Mouse (Mus musculus) MEL (cell line): ENCODE results near the gene Cisd1. TPM values are rescaled to one million over a fixed set of nuclear protein-coding genes. Genes with fewer than 3 reads are reported as not detected.
A peak's percentile ranks its signal among the peaks of the same experiment; 100 is the strongest.

ENCODE experiments used
- DNase-seq: peaks from one replicate; pipeline ENCODE4 v3.0.0; 2011; ENCODE audit warnings: low read depth, low spot score
- H3K27ac ChIP-seq: 2 replicates; pipeline ENCODE4 v1.5.1; 2012; ENCODE audit warnings: low read depth, mild to moderate bottlenecking, control low read depth, low read length, moderate library complexity; ENCODE audit not compliant: control insufficient read depth
- H3K27me3 ChIP-seq, 2 experiments: fragments of 150-350 bp in 1 of 2; sonication (generic) in 1 of 2; 2 replicates each; pipeline ENCODE4 v1.6.1; 2012; ENCODE audit warnings: low read length in 2 of 2, mild to moderate bottlenecking in 2 of 2, improper control_type of control experiment in 1 of 2, moderate library complexity in 1 of 2; ENCODE audit not compliant: insufficient read depth in 2 of 2, control insufficient read depth in 1 of 2
- H3K36me3 ChIP-seq, 2 experiments: 2 replicates each; pipeline ENCODE4 v1.6.1; 2012 to 2014; ENCODE audit warnings: low read length in 2 of 2, improper control_type of control experiment in 1 of 2, inconsistent platforms in 1 of 2, mild to moderate bottlenecking in 1 of 2; ENCODE audit not compliant: insufficient read depth in 2 of 2, control insufficient read depth in 1 of 2
- H3K4me1 ChIP-seq, 2 experiments: fragments of 150-350 bp in 1 of 2; sonication (generic) in 1 of 2; 2 replicates each; pipeline ENCODE4 v1.6.1; 2012; ENCODE audit warnings: low read length in 2 of 2, improper control_type of control experiment in 1 of 2, mild to moderate bottlenecking in 1 of 2; ENCODE audit not compliant: insufficient read depth in 2 of 2, control insufficient read depth in 1 of 2
- H3K4me3 ChIP-seq, 2 experiments: fragments of 150-350 bp in 1 of 2; sonication (generic) in 1 of 2; 2 replicates each; pipeline ENCODE4 v1.5.1; 2012; ENCODE audit warnings: low read depth in 2 of 2, low read length in 2 of 2, mild to moderate bottlenecking in 2 of 2, moderate library complexity in 2 of 2, control low read depth in 1 of 2, improper control_type of control experiment in 1 of 2; ENCODE audit not compliant: control insufficient read depth in 1 of 2, insufficient read depth in 1 of 2
- H3K79me2 ChIP-seq: 2 replicates; pipeline ENCODE4 v1.6.1; 2012; ENCODE audit warnings: mild to moderate bottlenecking, low read length, moderate library complexity; ENCODE audit not compliant: control insufficient read depth, poor library complexity, insufficient read depth
- H3K9ac ChIP-seq: 2 replicates; pipeline ENCODE4 v1.6.1; 2012; ENCODE audit warnings: low read depth, mild to moderate bottlenecking, control low read depth, low read length, moderate library complexity; ENCODE audit not compliant: control insufficient read depth, poor library complexity, severe bottlenecking
- H3K9me3 ChIP-seq: fragments of 150-350 bp; sonication (generic); replicated peaks from 2 replicates; pipeline ENCODE4 v1.6.1; 2012; ENCODE audit warnings: mild to moderate bottlenecking, low read length, improper control_type of control experiment, moderate library complexity; ENCODE audit not compliant: insufficient read depth
- BHLHE40 ChIP-seq: IDR thresholded peaks from 2 replicates; pipeline ENCODE4 v1.6.1; 2012; ENCODE audit warnings: low read depth, mild to moderate bottlenecking, inconsistent platforms, low read length, improper control_type of control experiment, borderline replicate concordance
- CHD1 ChIP-seq: IDR thresholded peaks from 2 replicates; pipeline ENCODE4 v1.6.1; 2012; ENCODE audit warnings: low read depth, mild to moderate bottlenecking, inconsistent platforms, low read length, improper control_type of control experiment
- ETS1 ChIP-seq: IDR thresholded peaks from 2 replicates; pipeline ENCODE4 v1.6.1; 2012; ENCODE audit warnings: low read depth, mild to moderate bottlenecking, inconsistent platforms, low read length, improper control_type of control experiment, moderate library complexity
- GABPA ChIP-seq: IDR thresholded peaks from 2 replicates; pipeline ENCODE4 v1.6.1; 2012; ENCODE audit warnings: low read depth, mild to moderate bottlenecking, inconsistent platforms, low read length, improper control_type of control experiment, moderate library complexity
- HCFC1 ChIP-seq: IDR thresholded peaks from 2 replicates; pipeline ENCODE4 v1.6.1; 2012; ENCODE audit warnings: low read depth, mild to moderate bottlenecking, inconsistent platforms, low read length, improper control_type of control experiment, moderate library complexity
- MXI1 ChIP-seq: IDR thresholded peaks from 2 replicates; pipeline ENCODE4 v1.6.1; 2011; ENCODE audit warnings: mild to moderate bottlenecking, low read depth, low read length, improper control_type of control experiment
- POLR2AphosphoS5 ChIP-seq: IDR thresholded peaks from 2 replicates; pipeline ENCODE4 v1.6.1; 2012; ENCODE audit warnings: low read depth, borderline replicate concordance, mild to moderate bottlenecking, inconsistent platforms, low read length, moderate library complexity, mixed read lengths
- SIN3A ChIP-seq: IDR thresholded peaks from 2 replicates; pipeline ENCODE4 v1.6.1; 2012; ENCODE audit warnings: low read length, improper control_type of control experiment, inconsistent platforms
- TBP ChIP-seq: IDR thresholded peaks from 2 replicates; pipeline ENCODE4 v1.8.0; 2011; ENCODE audit warnings: low read depth, low read length, improper control_type of control experiment
- TCF12 ChIP-seq: IDR thresholded peaks from 2 replicates; pipeline ENCODE4 v1.6.1; 2014; ENCODE audit warnings: low read depth, mild to moderate bottlenecking, inconsistent platforms, low read length, improper control_type of control experiment, moderate library complexity
- polyA plus RNA-seq, 2 experiments: library from polyadenylated mRNA; stranded (reverse) in 1 of 2; unstranded in 1 of 2; fragments of >175 nt in 1 of 2; fragments of >200 nt in 1 of 2; gene quantifications; 2 replicates each; pipeline versions ENCODE4 v1.2.1 to v1.2.4; 2012; ENCODE audit warnings: low replicate concordance in 2 of 2, low read depth in 1 of 2; ENCODE audit not compliant: insufficient read length in 2 of 2, insufficient read depth in 1 of 2, missing spikeins in 1 of 2
- total RNA-seq: library from RNA; depleted of rRNA; stranded (reverse); fragments of 300-350 nt; gene quantifications from 2 replicates; pipeline ENCODE4 v1.2.3, GENCODE M21; 2012; rRNA removed

Gene Cisd1
- total and polyA plus RNA-seq, 3 experiments, result 108 to 109 TPM; not detected in 1

DNA sequence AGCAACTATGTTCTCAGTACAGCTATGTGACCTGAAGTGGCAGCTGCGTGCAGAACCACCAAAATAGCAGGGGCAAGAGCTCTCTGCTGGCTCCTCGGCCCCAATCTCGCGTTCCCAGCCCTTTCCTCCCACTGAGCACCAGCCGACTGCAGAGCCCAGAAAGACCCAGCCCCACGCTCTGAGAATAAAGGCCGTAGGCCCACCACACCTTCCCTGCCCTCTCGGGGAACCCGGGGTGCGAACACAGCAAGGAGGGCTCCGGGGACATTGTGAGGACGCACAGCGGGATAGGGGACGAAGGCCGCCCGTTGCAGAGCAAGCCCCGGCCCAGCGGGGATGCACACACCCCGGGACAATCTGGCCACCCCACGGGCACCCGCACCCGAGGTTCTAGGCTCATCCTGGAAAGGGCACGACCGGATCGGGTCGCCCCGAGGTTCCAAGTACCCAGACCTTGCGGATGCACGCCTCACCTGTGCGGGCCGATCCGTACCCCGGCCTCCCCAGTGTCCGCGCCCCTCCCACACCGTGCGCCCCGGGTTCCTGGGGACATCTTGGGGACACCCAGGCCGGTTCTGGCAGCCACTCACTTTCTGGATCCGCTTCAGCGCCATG is 60.1 kb downstream of the Cisd1 start:
- DNase-seq, result peak; percentile 50
- peaks cover 8% of the 10 kb centered on the region for H3K79me2 ChIP-seq
- no peak overlapping the region for H3K27ac ChIP-seq
- no peaks in the 10 kb centered on the region for H3K9me3 ChIP-seq
- H3K9ac ChIP-seq, result peak overlapping the region; percentile 87
- H3K36me3 ChIP-seq, result no peaks in the 10 kb centered on the region
- H3K4me1 ChIP-seq, result peaks cover 3 to 14% of the 10 kb centered on the region in 2 experiments; a peak in 3 of 4 replicates
- peak overlapping the region; percentile 97 to 99 for H3K4me3 ChIP-seq
- H3K27me3 ChIP-seq, result no peaks in the 10 kb centered on the region
- TF ChIP-seq GABPA (no peak), MXI1 (no peak), SIN3A (0 out of 2 replicates have a peak, but pooled peaks have one; percentile 42), BHLHE40 (no peak), TBP (no peak), POLR2AphosphoS5 (no peak), CHD1 (no peak), ETS1 (no peak)

DNA sequence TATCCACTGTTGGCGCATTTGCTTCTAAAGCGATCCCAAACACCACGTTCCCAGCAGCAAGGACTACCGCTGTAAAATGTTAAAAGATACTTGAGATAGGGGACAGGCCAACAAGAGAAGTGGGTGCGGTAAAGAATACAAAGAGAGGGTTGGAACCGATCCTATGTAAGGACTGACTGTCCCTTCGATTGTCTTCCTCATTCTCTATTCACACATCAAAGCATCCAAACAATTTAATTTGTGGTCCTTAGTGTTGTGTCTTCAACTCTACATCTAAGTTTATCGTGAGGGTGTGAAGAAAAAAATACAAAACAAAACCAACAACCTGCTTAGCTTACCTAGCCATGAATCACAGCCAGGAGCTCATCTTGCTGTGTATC is 60.6 kb downstream of the Cisd1 start:
- peak overlapping the region; percentile 97 to 99 for H3K4me3 ChIP-seq
- peaks cover 8% of the 10 kb centered on the region for H3K79me2 ChIP-seq
- no peaks in the 10 kb centered on the region for H3K27me3 ChIP-seq
- no peak overlapping the region for H3K27ac ChIP-seq
- no peak overlapping the region for H3K9ac ChIP-seq
- no peak for TF ChIP-seq TCF12
- no peak for TF ChIP-seq HCFC1
- TF ChIP-seq SIN3A, result peak; percentile 57
- H3K36me3 ChIP-seq, result no peaks in the 10 kb centered on the region
- H3K4me1 ChIP-seq, result peaks cover 3 to 14% of the 10 kb centered on the region in 2 experiments; a peak in 3 of 4 replicates
- DNase-seq, result no peak
- H3K9me3 ChIP-seq, result no peaks in the 10 kb centered on the region

Other genes with a start within 250 kb of the Cisd1 start
- gene Bicc1, start 185.3 kb downstream of the Cisd1 start, total RNA-seq, result not detected in 2 replicates
- not detected for gene Bicc1, start 185.3 kb downstream of the Cisd1 start, polyA plus RNA-seq
- 73.7 and 76.4 TPM in 2 replicates for gene Tfam, start 106.7 kb downstream of the Cisd1 start, total RNA-seq
- gene Tfam, start 106.7 kb downstream of the Cisd1 start, polyA plus RNA-seq, result 10 to 100 TPM; 55.9 to 97.8 TPM
- 2.4 and 2.9 TPM in 2 replicates for gene Ube2d1, start 59.7 kb downstream of the Cisd1 start, total RNA-seq
- 10 to 100 TPM in 1 of 2 experiments, not detected in 1; 16.5 TPM for gene Ube2d1, start 59.7 kb downstream of the Cisd1 start, polyA plus RNA-seq
- gene Ipmk, start 2.8 kb upstream of the Cisd1 start, total RNA-seq, result 21.0 and 21.9 TPM in 2 replicates
- 10 to 100 TPM in 1 of 2 experiments, not detected in 1; 36.7 TPM for gene Ipmk, start 2.8 kb upstream of the Cisd1 start, polyA plus RNA-seq